Mouse (Mus musculus): ENCODE measurements around the gene Arhgef18. TPM values are rescaled to one million over a fixed set of nuclear protein-coding genes. Genes with fewer than 3 reads are reported as not detected.

Arhgef18 gene
- total and polyA plus RNA-seq, 3 experiments, result 3.0 to 6.6 TPM; not detected in 1

GRCm38 (mm10) chr8:3480221-3480785 lies 87.5 kb downstream of the Arhgef18 start:
- H3K4me1 ChIP-seq (ENCODE audit: control insufficient read depth in 1 of 2, insufficient read depth in 2 of 2, low read length in 2 of 2), result peaks cover 0 to 10% of the 10 kb centered on the region in 2 experiments; a peak in 2 of 4 replicates
- H3K9me3 ChIP-seq (replicated peaks; ENCODE audit: insufficient read depth, low read length), result no peaks in the 10 kb centered on the region
- H3K9ac ChIP-seq (ENCODE audit: control insufficient read depth, low read depth, low read length, poor library complexity, severe bottlenecking), result no peak overlapping the region
- TF ChIP-seq TBP (IDR thresholded peaks at IDR 0.05; ENCODE audit: low read depth, low read length) (no peak), JUND (IDR thresholded peaks at IDR 0.05; ENCODE audit: low read depth, low read length) (no peak), MEF2A (IDR thresholded peaks at IDR 0.05; ENCODE audit: extremely low read depth, insufficient replicate concordance, low read depth, low read length, poor library complexity, severe bottlenecking) (no peak), E2F4 (IDR thresholded peaks at IDR 0.05; ENCODE audit: borderline replicate concordance, low read depth, low read length) (no peak), CHD2 (IDR thresholded peaks at IDR 0.05; ENCODE audit: low read length) (no peak), POLR2AphosphoS2 (IDR thresholded peaks at IDR 0.05; ENCODE audit: low read length) (no peak), ZC3H11A (IDR thresholded peaks at IDR 0.05; ENCODE audit: low read depth, low read length) (no peak), MAFK (IDR thresholded peaks at IDR 0.05; ENCODE audit: borderline replicate concordance, low read depth, low read length) (no peak), POLR2AphosphoS5 (IDR thresholded peaks at IDR 0.05; ENCODE audit: borderline replicate concordance, low read depth, low read length) (no peak), USF2 (IDR thresholded peaks at IDR 0.05; ENCODE audit: borderline replicate concordance in 1 of 2, insufficient read depth in 1 of 2, low read depth in 1 of 2, low read length in 2 of 2) (no peak), TCF12 (IDR thresholded peaks at IDR 0.05; ENCODE audit: low read depth, low read length) (no peak), EP300 (IDR thresholded peaks at IDR 0.05; ENCODE audit: low read depth in 1 of 2, low read length in 2 of 2) (no peak), NRF1 (IDR thresholded peaks at IDR 0.05; ENCODE audit: insufficient read depth, low read depth, low read length, poor library complexity, severe bottlenecking) (no peak), GABPA (IDR thresholded peaks at IDR 0.05; ENCODE audit: low read depth, low read length) (no peak), ZNF384 (IDR thresholded peaks at IDR 0.05; ENCODE audit: low read depth, low read length) (no peak), BHLHE40 (IDR thresholded peaks at IDR 0.05; ENCODE audit: borderline replicate concordance, low read depth, low read length) (no peak), RCOR1 (IDR thresholded peaks at IDR 0.05; ENCODE audit: low read depth, low read length) (no peak), SIN3A (IDR thresholded peaks at IDR 0.05; ENCODE audit: low read length) (no peak), ETS1 (IDR thresholded peaks at IDR 0.05; ENCODE audit: low read depth, low read length) (no peak)
- DNase-seq (ENCODE audit: low read depth, low spot score), result no peak
- H3K36me3 ChIP-seq (ENCODE audit: control insufficient read depth in 1 of 2, insufficient read depth in 2 of 2, low read length in 2 of 2), result peaks cover 0 to 10% of the 10 kb centered on the region in 2 experiments; a peak in 1 of 4 replicates
- H3K79me2 ChIP-seq (ENCODE audit: control insufficient read depth, insufficient read depth, low read length, poor library complexity), result no peaks in the 10 kb centered on the region
- no peak overlapping the region for H3K4me3 ChIP-seq (ENCODE audit: control insufficient read depth in 1 of 2, insufficient read depth in 1 of 2, low read depth in 2 of 2, low read length in 2 of 2)
- no peak overlapping the region for H3K27ac ChIP-seq (ENCODE audit: control insufficient read depth, low read depth, low read length)
- H3K27me3 ChIP-seq (ENCODE audit: control insufficient read depth in 1 of 2, insufficient read depth in 2 of 2, low read length in 2 of 2), result no peaks in the 10 kb centered on the region

- no peak overlapping the region; the same call in 1 of the 2 replicates for H3K27ac ChIP-seq (ENCODE audit: control insufficient read depth, low read depth, low read length)
- TF ChIP-seq ELF1 (IDR thresholded peaks at IDR 0.05; ENCODE audit: low read depth, low read length) (0 out of 2 replicates have a peak, but pooled peaks have one; percentile 47), SMC3 (IDR thresholded peaks at IDR 0.05; ENCODE audit: low read depth, low read length) (no peak), GABPA (IDR thresholded peaks at IDR 0.05; ENCODE audit: low read depth, low read length) (no peak), ZKSCAN1 (IDR thresholded peaks at IDR 0.05; ENCODE audit: low read depth, low read length) (no peak), NELFE (IDR thresholded peaks at IDR 0.05; ENCODE audit: low read depth, low read length) (no peak), POLR2A (IDR thresholded peaks at IDR 0.05; ENCODE audit: control insufficient read depth in 1 of 2, insufficient read depth in 1 of 2, low read depth in 1 of 2, low read length in 2 of 2, poor library complexity in 1 of 2) (no peak), UBTF (IDR thresholded peaks at IDR 0.05; ENCODE audit: borderline replicate concordance, insufficient read depth, low read depth, low read length) (no peak), MAX (IDR thresholded peaks at IDR 0.05; ENCODE audit: low read length) (peak; percentile 98), ZNF384 (IDR thresholded peaks at IDR 0.05; ENCODE audit: low read depth, low read length) (no peak), E2F4 (IDR thresholded peaks at IDR 0.05; ENCODE audit: borderline replicate concordance, low read depth, low read length) (no peak), GATA1 (IDR thresholded peaks at IDR 0.05; ENCODE audit: low read depth, low read length) (no peak), MXI1 (IDR thresholded peaks at IDR 0.05; ENCODE audit: low read depth, low read length) (no peak; the same call in none of the 2 replicates), CTCF (IDR thresholded peaks at IDR 0.05 in 2 of 3, conservative IDR thresholded peaks at IDR 0.05 in 1 of 3; ENCODE audit: control insufficient read depth in 1 of 3, insufficient read depth in 1 of 3, low read depth in 2 of 3, low read length in 3 of 3, poor library complexity in 1 of 3, severe bottlenecking in 1 of 3) (no peak), HCFC1 (IDR thresholded peaks at IDR 0.05; ENCODE audit: low read depth, low read length) (peak; percentile 53), KAT2A (conservative IDR thresholded peaks at IDR 0.05; ENCODE audit: low read depth, low read length) (no peak)
Observed at GRCm38 (mm10) chr8:3481605-3482004, 88.8 kb downstream of the Arhgef18 start.

More at GRCm38 (mm10) chr8:3481605-3482004, 88.8 kb downstream of the Arhgef18 start:
- Histone ChIP-seq H3K4me1 (ENCODE audit: control insufficient read depth in 1 of 2, insufficient read depth in 2 of 2, low read length in 2 of 2) (peaks cover 0 to 10% of the 10 kb centered on the region in 2 experiments; a peak in 2 of 4 replicates), H3K27me3 (ENCODE audit: control insufficient read depth in 1 of 2, insufficient read depth in 2 of 2, low read length in 2 of 2) (no peaks in the 10 kb centered on the region), H3K9me3 (replicated peaks; ENCODE audit: insufficient read depth, low read length) (no peaks in the 10 kb centered on the region), H3K9ac (ENCODE audit: control insufficient read depth, low read depth, low read length, poor library complexity, severe bottlenecking) (no peak overlapping the region), H3K36me3 (ENCODE audit: control insufficient read depth in 1 of 2, insufficient read depth in 2 of 2, low read length in 2 of 2) (peaks cover 0 to 10% of the 10 kb centered on the region in 2 experiments; a peak in 1 of 4 replicates), H3K4me3 (ENCODE audit: control insufficient read depth in 1 of 2, insufficient read depth in 1 of 2, low read depth in 2 of 2, low read length in 2 of 2) (no peak overlapping the region; a peak in 1 of 4 replicates), H3K79me2 (ENCODE audit: control insufficient read depth, insufficient read depth, low read length, poor library complexity) (no peaks in the 10 kb centered on the region)
- DNase-seq (ENCODE audit: low read depth, low spot score), result peak; percentile 83

Measured in MEL (cell line).